Mouse (Mus musculus): ENCODE data around the gene Rorb.

DNA sequence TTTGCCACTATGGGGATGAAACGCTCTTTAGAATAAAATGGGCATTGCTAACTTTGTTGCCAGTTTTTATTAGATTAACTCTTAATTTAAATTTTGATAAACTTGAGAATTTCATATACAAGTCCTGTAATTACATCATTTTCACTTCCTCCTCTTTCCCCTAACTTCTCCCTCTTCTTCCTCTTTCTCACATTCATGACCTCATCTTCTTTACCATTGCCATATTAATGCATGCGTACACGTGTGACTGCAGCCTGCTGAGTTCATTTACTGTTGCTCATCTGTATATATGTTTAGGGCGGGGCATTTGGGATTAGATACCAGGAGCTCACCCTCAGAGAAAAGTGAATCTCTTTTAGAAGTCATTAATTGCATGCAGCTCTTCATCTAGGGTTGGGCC lies 33.5 kb upstream of the Rorb start:
- no peak for TF ChIP-seq EP300 (IDR thresholded peaks at IDR 0.05; ENCODE audit: low read depth)
- no peak for TF ChIP-seq CTCF (IDR thresholded peaks at IDR 0.05; ENCODE audit: low read depth)
